Mouse (Mus musculus) hindbrain, embryonic 10.5 days (tissue): ENCODE results near the gene Bach1. TPM values are rescaled to one million over a fixed set of nuclear protein-coding genes. Genes with fewer than 3 reads are reported as not detected.

Experiments
- DNase-seq: peaks from one replicate; pipeline ENCODE4 v3.0.0-alpha.2; 2017; ENCODE audit warnings: low spot score
- H3K27ac ChIP-seq: fragments of 300-500 bp; sonication (generic); 2 replicates; pipeline ENCODE4 v1.5.1; 2016; ENCODE audit warnings: mild to moderate bottlenecking, moderate library complexity
- H3K27me3 ChIP-seq: fragments of 300-500 bp; sonication (generic); 2 replicates; pipeline ENCODE4 v1.6.1; 2016; ENCODE audit warnings: mild to moderate bottlenecking; ENCODE audit not compliant: poor library complexity, insufficient read depth, severe bottlenecking
- H3K36me3 ChIP-seq: fragments of 300-500 bp; sonication (generic); 2 replicates; pipeline ENCODE4 v1.6.1; 2016; ENCODE audit warnings: mild to moderate bottlenecking, moderate library complexity
- H3K4me1 ChIP-seq: fragments of 300-500 bp; sonication (generic); replicated peaks from 2 replicates; pipeline ENCODE4 v1.6.1; 2016; ENCODE audit warnings: mild to moderate bottlenecking
- H3K4me3 ChIP-seq: fragments of 300-500 bp; sonication (generic); 2 replicates; pipeline ENCODE4 v1.5.1; 2016; ENCODE audit warnings: mild to moderate bottlenecking, moderate library complexity
- H3K9me3 ChIP-seq: fragments of 300-500 bp; sonication (generic); 2 replicates; pipeline ENCODE4 v1.6.1; 2016; ENCODE audit warnings: mild to moderate bottlenecking, moderate library complexity
- WGBS: fragments of 180-500 bp; shearing (Covaris S2); methylation state at CpG from one replicate; pipeline ENCODE4 v1.1.7; 2016; 5-methylcytosine and 5-hydroxymethylcytosine counted together
- polyA plus RNA-seq: library from polyadenylated mRNA; unstranded; fragments of >200 nt; fragmentation: Nextera tagmentation; extraction: Ambion mirVana; gene quantifications from 2 replicates; pipeline ENCODE4 v1.2.1, GENCODE M21; 2016

The Bach1 gene
- polyA plus RNA-seq, 1 experiment from 2014 or later: 19.3 TPM

- H3K27ac ChIP-seq: no peak overlapping the region
- no peak overlapping the region for H3K4me3 ChIP-seq
- no peaks in the 10 kb centered on the region for H3K27me3 ChIP-seq
- 90% methylated on average over 19 of the region's 19 CpGs for WGBS
- peaks cover 7% of the 10 kb centered on the region for H3K4me1 ChIP-seq
- H3K36me3 ChIP-seq: no peaks in the 10 kb centered on the region
- H3K9me3 ChIP-seq: no peaks in the 10 kb centered on the region
- no peak for DNase-seq
Measured at GRCm38 (mm10) chr16:87665752-87666619, 32.8 kb upstream of the Bach1 start.

- DNase-seq: no peak
- Histone ChIP-seq H3K9me3 (no peaks in the 10 kb centered on the region), H3K27me3 (no peaks in the 10 kb centered on the region), H3K4me3 (no peak overlapping the region), H3K27ac (no peak overlapping the region), H3K4me1 (peaks cover 7% of the 10 kb centered on the region), H3K36me3 (no peaks in the 10 kb centered on the region)
- WGBS: 89% methylated on average over 4 of the region's 4 CpGs
Measured at GRCm38 (mm10) chr16:87666620-87667004, 32.1 kb upstream of the Bach1 start.

GRCm38 (mm10) chr16:87668002-87668401 lies 30.7 kb upstream of the Bach1 start:
- 91% methylated on average over 6 of the region's 6 CpGs for WGBS
- DNase-seq: no peak

GRCm38 (mm10) chr16:87670091-87670820 lies 28.5 kb upstream of the Bach1 start:
- no peak for DNase-seq
- no peaks in the 10 kb centered on the region for H3K27me3 ChIP-seq
- H3K4me3 ChIP-seq: no peak overlapping the region
- H3K4me1 ChIP-seq: peaks cover 6% of the 10 kb centered on the region
- no peaks in the 10 kb centered on the region for H3K36me3 ChIP-seq
- H3K9me3 ChIP-seq: no peaks in the 10 kb centered on the region
- no peak overlapping the region for H3K27ac ChIP-seq
- WGBS: 77% methylated on average over 8 of the region's 8 CpGs

More at GRCm38 (mm10) chr16:87668002-87668401, 30.7 kb upstream of the Bach1 start:
- no peaks in the 10 kb centered on the region for H3K27me3 ChIP-seq
- peaks cover 7% of the 10 kb centered on the region for H3K4me1 ChIP-seq
- no peak overlapping the region for H3K27ac ChIP-seq
- no peak overlapping the region for H3K4me3 ChIP-seq
- H3K9me3 ChIP-seq: no peaks in the 10 kb centered on the region
- H3K36me3 ChIP-seq: no peaks in the 10 kb centered on the region

- no peaks in the 10 kb centered on the region for H3K27me3 ChIP-seq
- no peak for DNase-seq
- peaks cover under 1% of the 10 kb centered on the region; the same call in 1 of the 2 replicates for H3K4me1 ChIP-seq
- no peaks in the 10 kb centered on the region for H3K36me3 ChIP-seq
- H3K27ac ChIP-seq: no peak overlapping the region
- 83% methylated on average over 9 of the region's 9 CpGs for WGBS
- H3K4me3 ChIP-seq: no peak overlapping the region
- no peaks in the 10 kb centered on the region for H3K9me3 ChIP-seq
Measured at GRCm38 (mm10) chr16:87670821-87671165, 28.0 kb upstream of the Bach1 start.

GRCm38 (mm10) chr16:87671336-87671735 lies 27.4 kb upstream of the Bach1 start:
- Histone ChIP-seq H3K27ac (no peak overlapping the region), H3K9me3 (no peaks in the 10 kb centered on the region), H3K4me1 (no peaks in the 10 kb centered on the region), H3K36me3 (no peaks in the 10 kb centered on the region), H3K27me3 (no peaks in the 10 kb centered on the region), H3K4me3 (no peak overlapping the region)
- no peak for DNase-seq
- 88% methylated on average over 12 of the region's 12 CpGs for WGBS

- no peak overlapping the region for H3K4me3 ChIP-seq
- H3K9me3 ChIP-seq: no peaks in the 10 kb centered on the region
- H3K36me3 ChIP-seq: no peaks in the 10 kb centered on the region
- no peak for DNase-seq
- 86% methylated on average over 7 of the region's 7 CpGs for WGBS
- H3K27ac ChIP-seq: no peak overlapping the region
- no peaks in the 10 kb centered on the region for H3K4me1 ChIP-seq
- no peaks in the 10 kb centered on the region for H3K27me3 ChIP-seq
Measured at GRCm38 (mm10) chr16:87673155-87673554, 25.6 kb upstream of the Bach1 start.

- no peak for DNase-seq
- 63% methylated on average over 10 of the region's 10 CpGs for WGBS
Measured at GRCm38 (mm10) chr16:87676182-87676581, 22.6 kb upstream of the Bach1 start.

GRCm38 (mm10) chr16:87678667-87679066 lies 20.1 kb upstream of the Bach1 start:
- Histone ChIP-seq H3K36me3 (no peaks in the 10 kb centered on the region), H3K27ac (no peak overlapping the region), H3K4me3 (no peak overlapping the region), H3K9me3 (no peaks in the 10 kb centered on the region), H3K4me1 (peaks cover 2% of the 10 kb centered on the region; the same call in 1 of the 2 replicates), H3K27me3 (no peaks in the 10 kb centered on the region)
- 77% methylated on average over 11 of the region's 11 CpGs for WGBS
- no peak for DNase-seq

More at GRCm38 (mm10) chr16:87676182-87676581, 22.6 kb upstream of the Bach1 start:
- Histone ChIP-seq H3K9me3 (no peaks in the 10 kb centered on the region), H3K4me1 (no peaks in the 10 kb centered on the region), H3K27ac (no peak overlapping the region), H3K27me3 (no peaks in the 10 kb centered on the region), H3K4me3 (no peak overlapping the region), H3K36me3 (no peaks in the 10 kb centered on the region)

- H3K4me3 ChIP-seq: no peak overlapping the region
- H3K9me3 ChIP-seq: no peaks in the 10 kb centered on the region
- WGBS: 88% methylated on average over 9 of the region's 9 CpGs
- peaks cover 2% of the 10 kb centered on the region; the same call in 1 of the 2 replicates for H3K4me1 ChIP-seq
- H3K27me3 ChIP-seq: no peaks in the 10 kb centered on the region
- DNase-seq: no peak
- no peaks in the 10 kb centered on the region for H3K36me3 ChIP-seq
- no peak overlapping the region for H3K27ac ChIP-seq
Measured at GRCm38 (mm10) chr16:87680912-87681634, 17.7 kb upstream of the Bach1 start.

- Histone ChIP-seq H3K4me1 (peaks cover 2% of the 10 kb centered on the region; the same call in 1 of the 2 replicates), H3K27me3 (no peaks in the 10 kb centered on the region), H3K4me3 (no peak overlapping the region), H3K9me3 (no peaks in the 10 kb centered on the region), H3K27ac (no peak overlapping the region), H3K36me3 (no peaks in the 10 kb centered on the region)
- 71% methylated on average over 3 of the region's 3 CpGs for WGBS
- DNase-seq: no peak
Measured at GRCm38 (mm10) chr16:87681848-87682247, 16.9 kb upstream of the Bach1 start.

- 89% methylated on average over 1 of the region's 1 CpGs for WGBS
- DNase-seq: no peak
- no peak overlapping the region for H3K4me3 ChIP-seq
Measured at GRCm38 (mm10) chr16:87686458-87686857, 12.3 kb upstream of the Bach1 start.

More at GRCm38 (mm10) chr16:87686458-87686857, 12.3 kb upstream of the Bach1 start:
- Histone ChIP-seq H3K36me3 (no peaks in the 10 kb centered on the region), H3K27ac (no peak overlapping the region), H3K9me3 (no peaks in the 10 kb centered on the region), H3K4me1 (peaks cover 2% of the 10 kb centered on the region; the same call in 1 of the 2 replicates), H3K27me3 (no peaks in the 10 kb centered on the region)
